Mouse (Mus musculus): ENCODE results near the gene Slc6a18. TPM values are rescaled to one million over a fixed set of nuclear protein-coding genes. Genes with fewer than 3 reads are reported as not detected.

Gene Slc6a18
- not detected in 2 replicates for polyA plus RNA-seq (2014; fragmentation: Nextera tagmentation; extraction: Ambion mirVana)

DNA sequence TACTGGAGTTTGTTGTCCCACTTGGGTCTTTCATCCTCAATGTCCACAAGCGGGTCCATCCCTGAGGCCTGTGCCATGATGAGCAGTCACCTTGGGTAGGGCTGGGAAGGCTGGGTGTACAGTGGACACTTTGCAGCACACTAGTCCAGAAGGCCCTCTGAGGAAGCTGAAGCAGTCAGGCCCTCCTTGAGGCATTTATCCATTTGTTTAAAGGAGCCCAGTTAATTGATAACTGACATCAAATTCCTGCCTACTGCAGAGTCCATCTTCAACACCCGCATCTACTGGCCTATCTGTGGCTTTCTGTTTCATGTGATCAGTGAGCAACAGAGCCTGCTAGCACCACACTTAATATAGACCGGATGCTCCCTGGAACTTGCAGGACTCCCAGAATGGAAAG, at the start of gene Slc6a18:
Gene Slc6a18 (minus strand): TSS at position 171 of the 400 bp plus-strand sequence.
- WGBS, result 58% methylated on average over 3 of the region's 3 CpGs
- ATAC-seq (ENCODE audit: insufficient number of reproducible peaks, insufficient read depth, low FRiP score, low read depth), result no peak

DNA sequence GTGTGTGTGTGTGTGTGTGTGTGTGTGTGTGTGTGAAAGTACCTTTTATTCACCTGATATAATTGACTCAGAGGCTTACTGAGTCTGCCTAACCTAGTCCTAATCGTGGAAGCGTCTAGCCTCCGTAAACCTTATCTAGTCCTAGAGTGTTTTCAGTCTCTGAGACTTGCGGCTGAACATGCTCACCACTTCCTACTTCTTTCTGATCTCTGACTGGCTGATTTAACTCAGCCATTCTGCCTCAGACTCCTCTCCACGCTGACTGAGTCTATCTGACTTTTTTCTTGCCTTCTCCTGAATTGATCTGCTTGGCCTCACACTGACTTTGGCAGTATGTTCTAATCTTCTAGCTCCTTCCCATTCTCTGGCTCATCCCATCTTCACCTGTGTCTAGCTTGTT, 47.5 kb upstream of the Slc6a18 start:
- Histone ChIP-seq H3K4me2 (ENCODE audit: low read length) (no peak overlapping the region), H3K4me1 (ENCODE audit: control insufficient read depth in 2 of 2, insufficient read depth in 2 of 2, low read length in 2 of 2) (peaks cover 6 to 19% of the 10 kb centered on the region in 2 experiments), H3K27ac (replicated peaks in 1 of 2; ENCODE audit: control insufficient read depth in 1 of 2, insufficient read depth in 1 of 2, low read depth in 2 of 2, low read length in 2 of 2) (no peak overlapping the region), H3K4me3 (ENCODE audit: control insufficient read depth in 1 of 2, insufficient read depth in 1 of 2, low read depth in 1 of 2, low read length in 2 of 2) (no peak overlapping the region), H3K27me3 (ENCODE audit: control insufficient read depth, insufficient read depth, low read length) (no peaks in the 10 kb centered on the region), H3K36me3 (ENCODE audit: control insufficient read depth, insufficient read depth, low read length) (no peaks in the 10 kb centered on the region), H3K9ac (ENCODE audit: low read length) (no peak overlapping the region), H3K9me3 (ENCODE audit: control insufficient read depth, low read length) (no peaks in the 10 kb centered on the region)
- 19% methylated on average over 5 of the region's 5 CpGs for WGBS
- no peak for ATAC-seq (ENCODE audit: insufficient number of reproducible peaks, insufficient read depth, low FRiP score, low read depth)

More for the DNA sequence above, at the start of gene Slc6a18:
- Histone ChIP-seq H3K27ac (replicated peaks in 1 of 2; ENCODE audit: control insufficient read depth in 1 of 2, insufficient read depth in 1 of 2, low read depth in 2 of 2, low read length in 2 of 2) (no peak within 1 kb of the TSS), H3K9ac (ENCODE audit: low read length) (no peak within 1 kb of the TSS), H3K4me2 (ENCODE audit: low read length) (no peak within 1 kb of the TSS), H3K9me3 (ENCODE audit: control insufficient read depth, low read length) (no peaks in the 10 kb centered on the region), H3K4me3 (ENCODE audit: control insufficient read depth in 1 of 2, insufficient read depth in 1 of 2, low read depth in 1 of 2, low read length in 2 of 2) (no peak within 1 kb of the TSS), H3K27me3 (ENCODE audit: control insufficient read depth, insufficient read depth, low read length) (no peaks in the 10 kb centered on the region), H3K36me3 (ENCODE audit: control insufficient read depth, insufficient read depth, low read length) (no peaks in the 10 kb centered on the region), H3K4me1 (ENCODE audit: control insufficient read depth in 2 of 2, insufficient read depth in 2 of 2, low read length in 2 of 2) (no peaks in the 10 kb centered on the region)

DNA sequence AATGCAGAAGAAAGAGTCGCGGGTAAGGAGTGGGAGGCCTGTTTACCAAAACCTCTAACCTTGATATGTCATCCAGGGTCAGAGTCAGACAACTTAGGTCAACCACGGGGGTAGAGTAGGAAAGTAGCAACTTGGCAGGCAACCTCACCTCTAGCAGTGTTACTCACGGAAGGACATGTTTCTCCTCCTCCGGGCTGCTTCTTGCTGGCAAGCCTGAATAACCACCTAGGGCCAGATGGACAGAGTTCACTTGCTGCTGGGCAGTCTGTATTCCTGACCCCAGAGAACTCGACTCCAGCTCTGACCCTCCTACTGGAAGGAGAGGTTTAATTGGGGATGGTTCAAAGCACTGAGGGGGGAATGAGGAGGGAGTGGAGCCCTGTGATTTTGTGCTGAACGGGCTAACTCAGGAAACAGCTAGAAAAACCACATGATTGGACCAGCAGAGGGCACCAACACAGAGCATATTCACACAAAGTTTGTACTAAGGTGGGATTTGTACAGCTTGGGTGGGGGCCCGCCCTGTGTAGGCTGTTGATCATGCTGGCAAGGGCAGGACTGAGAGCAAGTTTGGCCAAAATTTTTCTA, 45.4 kb upstream of the Slc6a18 start:
- H3K27me3 ChIP-seq (ENCODE audit: control insufficient read depth, insufficient read depth, low read length), result no peaks in the 10 kb centered on the region
- 42% methylated on average over 8 of the region's 8 CpGs for WGBS
- no peaks in the 10 kb centered on the region for H3K9me3 ChIP-seq (ENCODE audit: control insufficient read depth, low read length)
- H3K36me3 ChIP-seq (ENCODE audit: control insufficient read depth, insufficient read depth, low read length), result no peaks in the 10 kb centered on the region
- H3K4me2 ChIP-seq (ENCODE audit: low read length), result no peak overlapping the region
- peaks cover 2 to 7% of the 10 kb centered on the region in 2 experiments; a peak in 3 of 4 replicates for H3K4me1 ChIP-seq (ENCODE audit: control insufficient read depth in 2 of 2, insufficient read depth in 2 of 2, low read length in 2 of 2)
- H3K4me3 ChIP-seq (ENCODE audit: control insufficient read depth in 1 of 2, insufficient read depth in 1 of 2, low read depth in 1 of 2, low read length in 2 of 2), result no peak overlapping the region
- no peak for ATAC-seq (ENCODE audit: insufficient number of reproducible peaks, insufficient read depth, low FRiP score, low read depth)
- no peak overlapping the region; a peak in 1 of 4 replicates for H3K27ac ChIP-seq (replicated peaks in 1 of 2; ENCODE audit: control insufficient read depth in 1 of 2, insufficient read depth in 1 of 2, low read depth in 2 of 2, low read length in 2 of 2)
- no peak overlapping the region for H3K9ac ChIP-seq (ENCODE audit: low read length)

DNA sequence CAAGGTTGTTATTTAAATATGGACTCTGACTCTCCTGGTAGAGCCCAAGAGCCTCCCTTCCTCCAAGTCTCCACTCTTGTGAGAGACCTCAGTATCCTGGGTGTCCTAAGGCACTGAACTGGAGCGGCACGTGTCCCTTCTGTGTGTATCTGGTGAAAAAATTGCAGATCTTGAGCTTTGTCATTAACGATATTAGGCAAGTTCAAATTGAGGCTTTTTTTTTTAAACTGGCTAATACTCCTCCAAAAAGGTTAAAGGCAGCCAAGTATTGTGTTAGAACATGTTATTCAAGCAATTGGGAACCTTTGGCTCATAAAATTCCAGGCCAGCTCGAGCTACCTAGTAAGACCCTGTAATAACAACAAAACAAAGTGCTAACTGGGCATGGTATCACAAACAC, 42.4 kb upstream of the Slc6a18 start:
- Histone ChIP-seq H3K4me1 (ENCODE audit: control insufficient read depth in 2 of 2, insufficient read depth in 2 of 2, low read length in 2 of 2) (peaks cover 2 to 5% of the 10 kb centered on the region in 2 experiments; a peak in 2 of 4 replicates), H3K4me2 (ENCODE audit: low read length) (no peak overlapping the region), H3K4me3 (ENCODE audit: control insufficient read depth in 1 of 2, insufficient read depth in 1 of 2, low read depth in 1 of 2, low read length in 2 of 2) (no peak overlapping the region), H3K9me3 (ENCODE audit: control insufficient read depth, low read length) (no peaks in the 10 kb centered on the region), H3K36me3 (ENCODE audit: control insufficient read depth, insufficient read depth, low read length) (no peaks in the 10 kb centered on the region), H3K27ac (replicated peaks in 1 of 2; ENCODE audit: control insufficient read depth in 1 of 2, insufficient read depth in 1 of 2, low read depth in 2 of 2, low read length in 2 of 2) (no peak overlapping the region), H3K27me3 (ENCODE audit: control insufficient read depth, insufficient read depth, low read length) (no peaks in the 10 kb centered on the region), H3K9ac (ENCODE audit: low read length) (no peak overlapping the region)
- ATAC-seq (ENCODE audit: insufficient number of reproducible peaks, insufficient read depth, low FRiP score, low read depth), result no peak
- 91% methylated on average over 4 of the region's 4 CpGs for WGBS

DNA sequence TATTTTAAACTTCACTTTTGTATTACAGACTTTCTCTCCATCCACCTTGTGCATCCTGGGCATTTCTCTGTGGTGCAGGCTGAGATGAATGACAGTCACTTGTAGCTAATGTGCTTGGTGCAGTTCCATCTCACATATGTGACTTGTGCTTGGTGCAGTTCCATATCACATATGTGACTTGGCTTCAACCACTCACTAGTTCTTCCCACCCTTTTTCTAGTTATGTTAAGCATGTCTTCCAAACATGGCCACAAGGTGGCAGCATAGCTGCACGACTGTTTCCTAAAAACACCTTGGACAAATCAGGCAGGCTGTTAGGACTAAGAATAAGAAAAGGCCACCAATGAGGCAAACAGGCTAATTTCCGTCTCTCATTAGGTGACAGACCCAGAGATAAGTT, 40.4 kb upstream of the Slc6a18 start:
- Histone ChIP-seq H3K4me2 (ENCODE audit: low read length) (no peak overlapping the region), H3K27ac (replicated peaks in 1 of 2; ENCODE audit: control insufficient read depth in 1 of 2, insufficient read depth in 1 of 2, low read depth in 2 of 2, low read length in 2 of 2) (no peak overlapping the region), H3K36me3 (ENCODE audit: control insufficient read depth, insufficient read depth, low read length) (no peaks in the 10 kb centered on the region), H3K27me3 (ENCODE audit: control insufficient read depth, insufficient read depth, low read length) (no peaks in the 10 kb centered on the region), H3K9me3 (ENCODE audit: control insufficient read depth, low read length) (no peaks in the 10 kb centered on the region), H3K4me1 (ENCODE audit: control insufficient read depth in 2 of 2, insufficient read depth in 2 of 2, low read length in 2 of 2) (peaks cover 1 to 5% of the 10 kb centered on the region in 2 experiments; a peak in 2 of 4 replicates), H3K4me3 (ENCODE audit: control insufficient read depth in 1 of 2, insufficient read depth in 1 of 2, low read depth in 1 of 2, low read length in 2 of 2) (no peak overlapping the region), H3K9ac (ENCODE audit: low read length) (no peak overlapping the region)
- 1% methylated on average over 2 of the region's 2 CpGs for WGBS
- ATAC-seq (ENCODE audit: insufficient number of reproducible peaks, insufficient read depth, low FRiP score, low read depth), result no peak

DNA sequence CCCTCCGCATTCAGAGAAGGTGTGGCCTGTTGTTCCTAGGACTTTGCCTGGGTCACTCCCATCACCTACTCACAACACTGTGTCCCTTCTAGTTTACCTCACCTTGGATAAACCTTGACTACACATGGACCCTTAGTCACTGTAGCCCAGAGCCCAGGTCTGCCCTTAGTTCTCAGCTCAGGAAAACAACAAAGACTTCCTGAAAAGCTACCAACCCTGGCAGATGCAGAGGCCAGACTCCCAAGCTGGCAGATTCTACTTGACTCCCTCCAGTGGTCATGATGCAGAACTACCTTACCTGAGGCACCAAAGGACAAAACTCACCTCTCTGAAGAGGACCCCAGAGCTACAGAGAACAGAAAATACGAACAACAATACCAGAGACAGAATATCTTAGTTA, 36.2 kb upstream of the Slc6a18 start:
- Histone ChIP-seq H3K4me1 (ENCODE audit: control insufficient read depth in 2 of 2, insufficient read depth in 2 of 2, low read length in 2 of 2) (0 out of 4 replicates have a peak, but pooled peaks cover 0 to 6% of the 10 kb centered on the region in 2 experiments), H3K4me3 (ENCODE audit: control insufficient read depth in 1 of 2, insufficient read depth in 1 of 2, low read depth in 1 of 2, low read length in 2 of 2) (no peak overlapping the region), H3K9me3 (ENCODE audit: control insufficient read depth, low read length) (no peaks in the 10 kb centered on the region), H3K9ac (ENCODE audit: low read length) (no peak overlapping the region), H3K27me3 (ENCODE audit: control insufficient read depth, insufficient read depth, low read length) (no peaks in the 10 kb centered on the region), H3K4me2 (ENCODE audit: low read length) (no peak overlapping the region), H3K27ac (replicated peaks in 1 of 2; ENCODE audit: control insufficient read depth in 1 of 2, insufficient read depth in 1 of 2, low read depth in 2 of 2, low read length in 2 of 2) (no peak overlapping the region), H3K36me3 (ENCODE audit: control insufficient read depth, insufficient read depth, low read length) (no peaks in the 10 kb centered on the region)
- no peak for ATAC-seq (ENCODE audit: insufficient number of reproducible peaks, insufficient read depth, low FRiP score, low read depth)
- WGBS, result 58% methylated on average over 2 of the region's 2 CpGs

DNA sequence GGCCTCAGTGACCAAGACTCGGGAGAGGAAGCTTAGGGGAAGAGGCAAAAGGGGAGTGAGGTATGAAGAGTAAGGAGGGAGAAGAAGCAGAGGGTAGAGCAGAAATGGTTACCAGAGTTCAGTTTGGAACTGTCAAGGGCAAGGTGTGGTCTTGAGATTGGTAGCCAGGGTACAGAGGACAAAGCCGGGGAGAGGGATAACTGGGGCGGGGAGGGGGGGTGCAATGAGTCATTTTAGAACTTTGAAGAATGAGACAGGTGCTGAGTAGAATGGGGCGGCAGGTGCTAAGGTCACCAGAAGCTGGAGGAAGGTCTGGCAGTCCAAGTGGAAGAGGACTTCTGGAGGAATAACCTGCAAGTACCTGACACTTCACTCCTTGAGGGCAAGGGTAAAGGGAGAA, 35.4 kb upstream of the Slc6a18 start:
- H3K36me3 ChIP-seq (ENCODE audit: control insufficient read depth, insufficient read depth, low read length), result no peaks in the 10 kb centered on the region
- WGBS, result 82% methylated on average over 4 of the region's 4 CpGs
- no peak for ATAC-seq (ENCODE audit: insufficient number of reproducible peaks, insufficient read depth, low FRiP score, low read depth)
- 0 out of 4 replicates have a peak, but pooled peaks cover 0 to 6% of the 10 kb centered on the region in 2 experiments for H3K4me1 ChIP-seq (ENCODE audit: control insufficient read depth in 2 of 2, insufficient read depth in 2 of 2, low read length in 2 of 2)
- no peak overlapping the region for H3K4me2 ChIP-seq (ENCODE audit: low read length)
- H3K9ac ChIP-seq (ENCODE audit: low read length), result no peak overlapping the region
- H3K4me3 ChIP-seq (ENCODE audit: control insufficient read depth in 1 of 2, insufficient read depth in 1 of 2, low read depth in 1 of 2, low read length in 2 of 2), result no peak overlapping the region
- no peaks in the 10 kb centered on the region for H3K9me3 ChIP-seq (ENCODE audit: control insufficient read depth, low read length)
- H3K27ac ChIP-seq (replicated peaks in 1 of 2; ENCODE audit: control insufficient read depth in 1 of 2, insufficient read depth in 1 of 2, low read depth in 2 of 2, low read length in 2 of 2), result no peak overlapping the region
- no peaks in the 10 kb centered on the region for H3K27me3 ChIP-seq (ENCODE audit: control insufficient read depth, insufficient read depth, low read length)

DNA sequence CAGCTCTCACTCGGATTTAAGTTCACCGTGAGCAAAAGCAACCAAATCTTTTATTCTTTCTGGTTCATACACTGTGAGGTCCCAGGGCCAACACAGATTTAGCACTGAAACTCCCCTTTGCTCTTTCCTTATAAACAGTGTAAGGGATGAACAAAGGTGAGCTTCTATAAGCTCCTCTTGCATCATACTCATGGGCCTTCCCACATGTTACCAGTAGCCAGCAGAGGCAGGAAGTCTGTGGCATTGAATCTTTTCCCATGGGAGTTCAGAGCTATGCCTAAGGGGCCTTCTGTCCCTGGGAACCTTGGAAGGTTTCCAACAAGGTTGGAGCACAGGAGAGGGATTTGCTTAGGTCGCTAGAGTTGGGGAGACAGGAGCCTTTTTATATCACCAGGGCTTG, 34.4 kb upstream of the Slc6a18 start:
- ATAC-seq (ENCODE audit: insufficient number of reproducible peaks, insufficient read depth, low FRiP score, low read depth), result no peak
- Histone ChIP-seq H3K4me2 (ENCODE audit: low read length) (no peak overlapping the region), H3K9me3 (ENCODE audit: control insufficient read depth, low read length) (no peaks in the 10 kb centered on the region), H3K4me1 (ENCODE audit: control insufficient read depth in 2 of 2, insufficient read depth in 2 of 2, low read length in 2 of 2) (0 out of 4 replicates have a peak, but pooled peaks cover 0 to 6% of the 10 kb centered on the region in 2 experiments), H3K27ac (replicated peaks in 1 of 2; ENCODE audit: control insufficient read depth in 1 of 2, insufficient read depth in 1 of 2, low read depth in 2 of 2, low read length in 2 of 2) (no peak overlapping the region), H3K27me3 (ENCODE audit: control insufficient read depth, insufficient read depth, low read length) (no peaks in the 10 kb centered on the region), H3K36me3 (ENCODE audit: control insufficient read depth, insufficient read depth, low read length) (no peaks in the 10 kb centered on the region), H3K4me3 (ENCODE audit: control insufficient read depth in 1 of 2, insufficient read depth in 1 of 2, low read depth in 1 of 2, low read length in 2 of 2) (no peak overlapping the region), H3K9ac (ENCODE audit: low read length) (no peak overlapping the region)
- 66% methylated on average over 3 of the region's 3 CpGs for WGBS
